Comparison of ENCODE assay signal across 18 mouse cellular contexts in genomic region chr3:97118313-97118712, GRCm38 (mm10). TPM values are rescaled to one million over a fixed set of nuclear protein-coding genes. Genes with fewer than 3 reads are reported as not detected.
A peak's percentile ranks its signal among the peaks of the same experiment; 100 is the strongest.
DNase-seq lines count a peak whose midpoint lies in the region; ATAC-seq and TF ChIP-seq lines count a peak whose summit lies in the region.
"Had no signal": no experiment of that assay in that cellular context is flagged by ENCODE, and none has a peak within 500 bp of the region (broad histone marks: within the 10 kb centered on the region; RNA-seq: fewer than 3 reads in every experiment).

No protein-coding gene starts in this region.

- no peaks in the 10 kb centered on the region for H3K36me3 ChIP-seq in liver, adult 2 months (ENCODE audit: control insufficient read depth, insufficient read depth, low read length)
- no peaks in the 10 kb centered on the region for H3K36me3 ChIP-seq in liver, embryonic 11.5 days (ENCODE audit: control insufficient read depth, insufficient read depth, low read length)
- H3K36me3 ChIP-seq in CH12.LX (replicated peaks in 1 of 2; ENCODE audit: control insufficient read depth in 1 of 2, insufficient read depth in 1 of 2, low read length in 1 of 2): no peaks in the 10 kb centered on the region
- H3K36me3 ChIP-seq: forebrain, embryonic 10.5 days; G1E; hindbrain, embryonic 15.5 days; limb, embryonic 15.5 days; midbrain, embryonic 10.5 days had no signal

- no peak for TF ChIP-seq EP300 in CH12.LX (IDR thresholded peaks at IDR 0.05; ENCODE audit: low read length)

- no peak overlapping the region for H3K4me2 ChIP-seq in liver, embryonic 11.5 days
- no peak overlapping the region for H3K4me2 ChIP-seq in CH12.LX (ENCODE audit: insufficient read depth, low read depth, poor library complexity, severe bottlenecking)
- H3K4me2 ChIP-seq: hindbrain, embryonic 15.5 days; limb, embryonic 15.5 days had no signal

- ATAC-seq in liver, embryonic 11.5 days (replicated peaks; ENCODE audit: low FRiP score): no peak

- dilution Hi-C loops in CH12.LX (cut with MboI; ENCODE audit: extremely low pct_ligation_motif_present, extremely low pct_unique_long_range_greater_than_20kb, low sequenced_read_pairs): no loop called here

- TF ChIP-seq RAD21 in CH12.LX (IDR thresholded peaks at IDR 0.05; ENCODE audit: low read depth, low read length): no peak; the same call in 1 of the 2 replicates

- H3K79me2 ChIP-seq in liver, adult 2 months (ENCODE audit: control insufficient read depth, insufficient read depth, low read length): no peaks in the 10 kb centered on the region
- no peaks in the 10 kb centered on the region for H3K79me2 ChIP-seq in CH12.LX (replicated peaks; ENCODE audit: control insufficient read depth, extremely low read depth, insufficient read depth, poor library complexity, severe bottlenecking)

- intact Hi-C loops in gastrocnemius, adult 2 months (cut with DNase I): no loop called here

- H3K9me3 ChIP-seq in liver, embryonic 11.5 days (ENCODE audit: control insufficient read depth, low read length): no peaks in the 10 kb centered on the region
- peaks cover 5% of the 10 kb centered on the region for H3K9me3 ChIP-seq in CH12.LX (replicated peaks; ENCODE audit: low read length)
- H3K9me3 ChIP-seq: forebrain, embryonic 10.5 days; G1E; hindbrain, embryonic 15.5 days; limb, embryonic 15.5 days; midbrain, embryonic 10.5 days had no signal

- WGBS in liver, adult 2 months: 62% methylated on average over 12 of the region's 12 CpGs
- 41% methylated on average over 12 of the region's 12 CpGs for WGBS in liver, embryonic 11.5 days

- in situ Hi-C loops in CH12.LX (cut with MboI; ENCODE audit: low pct_ligation_motif_present, low pct_unique_long_range_greater_than_20kb, low sequenced_read_pairs): no loop called here

- H3K4me3 ChIP-seq in gastrocnemius, adult 2 months: no peak overlapping the region
- H3K4me3 ChIP-seq in liver, adult 2 months (ENCODE audit: insufficient read depth, low read depth, low read length): no peak overlapping the region
- H3K4me3 ChIP-seq in liver, embryonic 11.5 days (ENCODE audit: low read depth, low read length): no peak overlapping the region
- H3K4me3 ChIP-seq in CH12.LX (replicated peaks in 1 of 3; ENCODE audit: low read depth in 2 of 3, low read length in 2 of 3, poor library complexity in 1 of 3): no peak overlapping the region
- H3K4me3 ChIP-seq: forebrain, embryonic 10.5 days; hindbrain, embryonic 15.5 days; limb, embryonic 15.5 days; midbrain, embryonic 10.5 days had no signal

- DNase-seq in gastrocnemius, adult 2 months: no peak
- DNase-seq in gastrocnemius, postnatal 25 days: no peak
- DNase-seq in liver, adult 2 months (ENCODE audit: extremely low read depth, low read depth, low spot score): no peak
- DNase-seq in liver, embryonic 11.5 days (ENCODE audit: low spot score): no peak
- DNase-seq in CH12.LX (ENCODE audit: extremely low read depth) (no peak), WW6 (ENCODE audit: low read depth, low spot score) (peak; percentile 20)
- no peak for DNase-seq in adrenal gland, adult 18-20 months (ENCODE audit: low spot score in 2 of 2)
- DNase-seq: adrenal gland, postnatal 10 days; cerebellum, adult 2 months; gastrocnemius, postnatal 10 days; lung, postnatal 4 days; right cerebral cortex, postnatal 14 days; thymus, postnatal 25 days had no signal

- no peak overlapping the region for H3K27ac ChIP-seq in gastrocnemius, adult 2 months
- H3K27ac ChIP-seq in liver, adult 2 months (replicated peaks; ENCODE audit: insufficient read depth, low read depth, low read length): no peak overlapping the region
- H3K27ac ChIP-seq in liver, embryonic 11.5 days (ENCODE audit: low read depth, low read length): no peak overlapping the region
- H3K27ac ChIP-seq in CH12.LX (ENCODE audit: insufficient read depth, low read depth): no peak overlapping the region
- H3K27ac ChIP-seq: forebrain, embryonic 10.5 days; hindbrain, embryonic 15.5 days; limb, embryonic 15.5 days; midbrain, embryonic 10.5 days had no signal

- H3K27me3 ChIP-seq in liver, adult 2 months (ENCODE audit: control insufficient read depth, insufficient read depth, low read length): no peaks in the 10 kb centered on the region
- no peaks in the 10 kb centered on the region for H3K27me3 ChIP-seq in liver, embryonic 11.5 days (replicated peaks; ENCODE audit: control insufficient read depth, insufficient read depth, low read length)
- no peaks in the 10 kb centered on the region for H3K27me3 ChIP-seq in CH12.LX (replicated peaks)
- H3K27me3 ChIP-seq: hindbrain, embryonic 15.5 days; limb, embryonic 15.5 days had no signal

- TF ChIP-seq CTCF in gastrocnemius, adult 2 months (IDR thresholded peaks at IDR 0.05): peak; percentile 8; the same call in 1 of the 2 replicates
- peak; percentile 19; the same call in 1 of the 2 replicates for TF ChIP-seq CTCF in liver, adult 2 months (IDR thresholded peaks at IDR 0.05; ENCODE audit: low read depth, low read length)
- TF ChIP-seq CTCF in CH12.LX (conservative IDR thresholded peaks at IDR 0.05 in 1 of 2, IDR thresholded peaks at IDR 0.05 in 1 of 2; ENCODE audit: low read depth in 2 of 2, low read length in 2 of 2): peak in 1 of 2 experiments; percentile 40; a peak in 2 of 4 replicates

- no peak for TF ChIP-seq POLR2A in liver, adult 2 months (IDR thresholded peaks at IDR 0.05; ENCODE audit: extremely low read depth, insufficient read depth, low read length)
- TF ChIP-seq POLR2A in CH12.LX (IDR thresholded peaks at IDR 0.05; ENCODE audit: low read depth, low read length): no peak

- no peak overlapping the region for H3K9ac ChIP-seq in liver, adult 2 months (ENCODE audit: low read depth, low read length)
- H3K9ac ChIP-seq in liver, embryonic 11.5 days (ENCODE audit: low read depth, low read length): no peak overlapping the region
- H3K9ac ChIP-seq in CH12.LX (ENCODE audit: insufficient read depth, low read depth): no peak overlapping the region
- H3K9ac ChIP-seq: hindbrain, embryonic 15.5 days; limb, embryonic 15.5 days had no signal

- H3K4me1 ChIP-seq in liver, adult 2 months (ENCODE audit: control insufficient read depth, insufficient read depth, low read length): no peaks in the 10 kb centered on the region
- no peaks in the 10 kb centered on the region for H3K4me1 ChIP-seq in liver, embryonic 11.5 days (replicated peaks; ENCODE audit: control insufficient read depth, insufficient read depth, low read length)
- H3K4me1 ChIP-seq in CH12.LX (ENCODE audit: control insufficient read depth in 1 of 2, insufficient read depth in 2 of 2): no peaks in the 10 kb centered on the region
- H3K4me1 ChIP-seq: forebrain, embryonic 10.5 days; hindbrain, embryonic 15.5 days; limb, embryonic 15.5 days; midbrain, embryonic 10.5 days had no signal

TF ChIP-seq in CH12.LX, 34 proteins besides CTCF, POLR2A, EP300 and RAD21:
- peak; percentile 22 for TF ChIP-seq SMC3 (IDR thresholded peaks at IDR 0.05; ENCODE audit: low read depth, low read length)
- no peak for TF ChIP-seq CHD1 (IDR thresholded peaks at IDR 0.05; ENCODE audit: low read depth, low read length)
- TF ChIP-seq MEF2A (IDR thresholded peaks at IDR 0.05; ENCODE audit: borderline replicate concordance, low read depth, low read length): no peak

RNA-seq across cellular contexts. Expression of gene Acp6, which starts 40.3 kb away (rescaled TPM):
- 10 to 100 TPM; 23.5 to 27.0 TPM for total RNA-seq in gastrocnemius, adult 2 months (2021)
- total RNA-seq in gastrocnemius, postnatal 25 days (2021): 10 to 100 TPM; 19.4 to 22.0 TPM
- total RNA-seq in liver, adult 2 months (2014; rRNA removed): 31.9 and 34.2 TPM in 2 replicates
- 33.7 and 37.5 TPM in 2 replicates for polyA plus RNA-seq in liver, adult 2 months (2012; rRNA removed)
- polyA plus RNA-seq in liver, embryonic 11.5 days (2014; fragmentation: Nextera tagmentation; extraction: Ambion mirVana): 41.1 and 41.4 TPM in 2 replicates
- total RNA-seq in CH12.LX (2012; rRNA removed) (7.5 and 12.5 TPM in 2 replicates), CH12.LX (2014; rRNA removed) (12.1 and 12.2 TPM in 2 replicates)
- polyA plus RNA-seq in CH12.LX (2012; ENCODE audit: insufficient read length, low read depth): 10.3 and 10.8 TPM in 2 replicates
- total RNA-seq in adrenal gland, adult 18-20 months (2021): 10 to 100 TPM; 37.6 to 46.8 TPM
